Mouse (Mus musculus) heart, embryonic 14.5 days (tissue): Measurements from ENCODE around the gene Pam. TPM values are rescaled to one million over a fixed set of nuclear protein-coding genes. Genes with fewer than 3 reads are reported as not detected.

ENCODE experiments used
- ATAC-seq: fragments of 200-750 bp; cut with Nextera tagmentation; 2 replicates; pipeline ENCODE4 v1.8.0; 2017; ENCODE audit warnings: low read depth, moderate TSS enrichment; ENCODE audit not compliant: insufficient number of reproducible peaks, insufficient read depth, low FRiP score
- H3K27ac ChIP-seq, 2 experiments: fragments of 200-500 bp in 1 of 2; fragments of 300-500 bp in 1 of 2; sonication (generic) in 1 of 2; replicated peaks in 1 of 2; 2 replicates each; pipeline ENCODE4 v1.5.1; 2012 to 2014; ENCODE audit warnings: low read depth in 2 of 2, low read length in 2 of 2, control low read depth in 1 of 2, mild to moderate bottlenecking in 1 of 2, mixed read lengths in 1 of 2; ENCODE audit not compliant: control insufficient read depth in 1 of 2, insufficient read depth in 1 of 2
- H3K27me3 ChIP-seq: fragments of 300-500 bp; sonication (generic); 2 replicates; pipeline ENCODE4 v1.6.1; 2014; ENCODE audit warnings: mild to moderate bottlenecking, low read length, control low read depth; ENCODE audit not compliant: control insufficient read depth, insufficient read depth
- H3K36me3 ChIP-seq: fragments of 300-500 bp; sonication (generic); 2 replicates; pipeline ENCODE4 v1.6.1; 2014; ENCODE audit warnings: mild to moderate bottlenecking, control low read depth, low read length, mixed read lengths; ENCODE audit not compliant: control insufficient read depth, insufficient read depth
- H3K4me1 ChIP-seq, 2 experiments: fragments of 200-500 bp in 1 of 2; fragments of 300-500 bp in 1 of 2; sonication (generic) in 1 of 2; 2 replicates each; pipeline ENCODE4 v1.6.1; 2012 to 2014; ENCODE audit warnings: low read length in 2 of 2, control low read depth in 1 of 2, mixed read lengths in 1 of 2; ENCODE audit not compliant: control insufficient read depth in 2 of 2, insufficient read depth in 2 of 2
- H3K4me2 ChIP-seq: fragments of 300-500 bp; sonication (generic); 2 replicates; pipeline ENCODE4 v1.6.1; 2014; ENCODE audit warnings: mild to moderate bottlenecking, low read length
- H3K4me3 ChIP-seq, 2 experiments: fragments of 200-500 bp in 1 of 2; fragments of 300-500 bp in 1 of 2; sonication (generic) in 1 of 2; 2 replicates each; pipeline ENCODE4 v1.5.1; 2012 to 2014; ENCODE audit warnings: low read length in 2 of 2, mild to moderate bottlenecking in 2 of 2, control low read depth in 1 of 2, low read depth in 1 of 2, moderate library complexity in 1 of 2; ENCODE audit not compliant: control insufficient read depth in 1 of 2, insufficient read depth in 1 of 2
- H3K9ac ChIP-seq: fragments of 300-500 bp; sonication (generic); 2 replicates; pipeline ENCODE4 v1.6.1; 2014; ENCODE audit warnings: mild to moderate bottlenecking, low read length
- H3K9me3 ChIP-seq: fragments of 300-500 bp; sonication (generic); 2 replicates; pipeline ENCODE4 v1.6.1; 2016; ENCODE audit warnings: low read length, control low read depth; ENCODE audit not compliant: control insufficient read depth
- WGBS: fragments of 180-500 bp; shearing (Covaris S2); extraction: QIAGEN DNeasy Blood & Tissue Kit; methylation state at CpG from one replicate; pipeline ENCODE4 v1.1.7; 2014; 5-methylcytosine and 5-hydroxymethylcytosine counted together
- polyA plus RNA-seq: library from polyadenylated mRNA; unstranded; fragments of >200 nt; fragmentation: Nextera tagmentation; extraction: Ambion mirVana; gene quantifications from 2 replicates; pipeline ENCODE4 v1.2.1, GENCODE M21; 2014

Pam gene
- polyA plus RNA-seq, 1 experiment from 2014 or later = 671 TPM

GRCm38 (mm10) chr1:98094811-98095245, 618 bp downstream of the Pam start:
- peak overlapping the region; percentile 91 to 94 for H3K27ac ChIP-seq
- H3K9ac ChIP-seq = peak overlapping the region; percentile 84
- peak overlapping the region; percentile 84 for H3K4me2 ChIP-seq
- no peaks in the 10 kb centered on the region for H3K27me3 ChIP-seq
- peak overlapping the region; percentile 75 to 100 for H3K4me3 ChIP-seq
- H3K9me3 ChIP-seq = no peaks in the 10 kb centered on the region
- H3K36me3 ChIP-seq = no peaks in the 10 kb centered on the region
- ATAC-seq = peak; percentile 27; the same call in 1 of the 2 replicates
- peaks cover 7 to 17% of the 10 kb centered on the region in 2 experiments for H3K4me1 ChIP-seq
- WGBS = under 1% methylated on average over 20 of the region's 20 CpGs

GRCm38 (mm10) chr1:98089336-98089975, 6.0 kb downstream of the Pam start:
- Histone ChIP-seq H3K27me3 (no peaks in the 10 kb centered on the region), H3K27ac (no peak overlapping the region), H3K4me3 (no peak overlapping the region), H3K4me1 (peaks cover 6 to 24% of the 10 kb centered on the region in 2 experiments), H3K4me2 (no peak overlapping the region), H3K9me3 (no peaks in the 10 kb centered on the region), H3K36me3 (no peaks in the 10 kb centered on the region), H3K9ac (no peak overlapping the region)
- ATAC-seq = no peak
- 90% methylated on average over 5 of the region's 5 CpGs for WGBS

- ATAC-seq = no peak
- Histone ChIP-seq H3K9ac (no peak overlapping the region), H3K9me3 (no peaks in the 10 kb centered on the region), H3K4me3 (no peak overlapping the region), H3K4me2 (no peak overlapping the region), H3K36me3 (no peaks in the 10 kb centered on the region), H3K27me3 (no peaks in the 10 kb centered on the region), H3K4me1 (peaks cover 12 to 30% of the 10 kb centered on the region in 2 experiments), H3K27ac (no peak overlapping the region)
- WGBS = 54% methylated on average over 3 of the region's 3 CpGs
Observed at GRCm38 (mm10) chr1:98086456-98086855, 9.0 kb downstream of the Pam start.

- peak overlapping the region; percentile 64 to 78 for H3K27ac ChIP-seq
- peak overlapping the region; percentile 47 for H3K4me2 ChIP-seq
Observed at GRCm38 (mm10) chr1:98084596-98085274, 10.7 kb downstream of the Pam start.

GRCm38 (mm10) chr1:98083508-98083907, 11.9 kb downstream of the Pam start:
- 59% methylated on average over 3 of the region's 3 CpGs for WGBS
- Histone ChIP-seq H3K9ac (no peak overlapping the region), H3K36me3 (no peaks in the 10 kb centered on the region), H3K27ac (peak overlapping the region; percentile 3 to 4; a peak in 2 of 4 replicates), H3K27me3 (no peaks in the 10 kb centered on the region), H3K4me3 (no peak overlapping the region), H3K4me2 (no peak overlapping the region), H3K4me1 (peaks cover 14 to 47% of the 10 kb centered on the region in 2 experiments), H3K9me3 (no peaks in the 10 kb centered on the region)
- ATAC-seq = no peak

More at GRCm38 (mm10) chr1:98084596-98085274, 10.7 kb downstream of the Pam start:
- ATAC-seq = no peak
- Histone ChIP-seq H3K9ac (peak overlapping the region; percentile 40; the same call in 1 of the 2 replicates), H3K27me3 (no peaks in the 10 kb centered on the region), H3K4me3 (peak overlapping the region in 1 of 2 experiments; percentile 4; a peak in 1 of 4 replicates), H3K36me3 (no peaks in the 10 kb centered on the region), H3K4me1 (peaks cover 12 to 42% of the 10 kb centered on the region in 2 experiments), H3K9me3 (no peaks in the 10 kb centered on the region)
- 47% methylated on average over 13 of the region's 13 CpGs for WGBS

GRCm38 (mm10) chr1:98082988-98083387, 12.5 kb downstream of the Pam start:
- Histone ChIP-seq H3K4me3 (no peak overlapping the region), H3K36me3 (no peaks in the 10 kb centered on the region), H3K4me1 (peaks cover 14 to 47% of the 10 kb centered on the region in 2 experiments), H3K4me2 (no peak overlapping the region), H3K9me3 (no peaks in the 10 kb centered on the region), H3K27ac (peak overlapping the region; percentile 3 to 4; a peak in 2 of 4 replicates), H3K9ac (no peak overlapping the region), H3K27me3 (no peaks in the 10 kb centered on the region)
- ATAC-seq = no peak
- 60% methylated on average over 6 of the region's 6 CpGs for WGBS

GRCm38 (mm10) chr1:98080431-98080830, 15.0 kb downstream of the Pam start:
- no peaks in the 10 kb centered on the region for H3K36me3 ChIP-seq
- H3K9me3 ChIP-seq = no peaks in the 10 kb centered on the region
- no peak for ATAC-seq
- H3K9ac ChIP-seq = no peak overlapping the region
- H3K4me1 ChIP-seq = peaks cover 14 to 41% of the 10 kb centered on the region in 2 experiments
- no peak overlapping the region for H3K4me3 ChIP-seq
- H3K27me3 ChIP-seq = no peaks in the 10 kb centered on the region
- WGBS = 44% methylated on average over 2 of the region's 2 CpGs
- 0 out of 4 replicates have a peak overlapping the region, but pooled peaks of 1 of the 2 experiments have one; percentile 16 for H3K27ac ChIP-seq
- no peak overlapping the region for H3K4me2 ChIP-seq
